Mouse (Mus musculus) cerebellum, adult 9-10 months (tissue): ENCODE data around the gene Gm12695.

Source experiments
- DNase-seq: peaks from one replicate; pipeline ENCODE4 v3.0.0; 2022

The Gm12695 gene

DNA sequence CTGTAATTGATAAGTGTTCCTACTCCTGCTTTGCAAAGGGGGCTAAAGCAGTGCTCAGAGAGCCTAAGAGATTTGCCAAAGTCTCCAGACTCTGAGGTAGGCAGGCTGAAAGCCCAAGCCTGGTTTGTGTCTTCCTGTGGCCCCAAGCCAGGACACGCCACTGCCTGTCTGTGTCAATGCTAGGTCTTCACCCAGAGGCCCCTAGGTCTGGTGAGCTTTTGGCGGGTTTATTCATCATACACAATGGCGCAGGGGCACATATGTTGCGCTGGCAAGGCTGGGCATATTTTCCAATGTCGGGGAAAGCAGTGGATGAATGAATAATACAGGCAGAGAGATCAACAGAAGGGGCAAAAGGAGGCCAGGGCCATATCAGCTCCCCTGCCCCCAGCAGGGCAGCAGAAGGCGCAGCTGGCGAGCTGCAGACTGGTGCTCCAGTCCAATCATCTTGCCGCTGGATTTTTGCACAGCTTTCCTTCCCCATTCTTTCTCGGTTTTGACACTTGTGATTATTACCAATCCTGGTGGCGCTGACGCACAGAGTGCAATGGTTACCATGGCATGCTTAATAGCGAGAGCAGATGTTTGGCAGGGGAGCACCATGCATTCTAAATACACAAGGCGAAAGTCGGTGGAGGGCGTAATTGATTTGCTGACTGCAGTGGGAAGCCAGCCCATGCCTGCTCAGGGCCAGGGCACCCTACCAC lies 87.3 kb downstream of the Gm12695 start:
- DNase-seq, result no peak

DNA sequence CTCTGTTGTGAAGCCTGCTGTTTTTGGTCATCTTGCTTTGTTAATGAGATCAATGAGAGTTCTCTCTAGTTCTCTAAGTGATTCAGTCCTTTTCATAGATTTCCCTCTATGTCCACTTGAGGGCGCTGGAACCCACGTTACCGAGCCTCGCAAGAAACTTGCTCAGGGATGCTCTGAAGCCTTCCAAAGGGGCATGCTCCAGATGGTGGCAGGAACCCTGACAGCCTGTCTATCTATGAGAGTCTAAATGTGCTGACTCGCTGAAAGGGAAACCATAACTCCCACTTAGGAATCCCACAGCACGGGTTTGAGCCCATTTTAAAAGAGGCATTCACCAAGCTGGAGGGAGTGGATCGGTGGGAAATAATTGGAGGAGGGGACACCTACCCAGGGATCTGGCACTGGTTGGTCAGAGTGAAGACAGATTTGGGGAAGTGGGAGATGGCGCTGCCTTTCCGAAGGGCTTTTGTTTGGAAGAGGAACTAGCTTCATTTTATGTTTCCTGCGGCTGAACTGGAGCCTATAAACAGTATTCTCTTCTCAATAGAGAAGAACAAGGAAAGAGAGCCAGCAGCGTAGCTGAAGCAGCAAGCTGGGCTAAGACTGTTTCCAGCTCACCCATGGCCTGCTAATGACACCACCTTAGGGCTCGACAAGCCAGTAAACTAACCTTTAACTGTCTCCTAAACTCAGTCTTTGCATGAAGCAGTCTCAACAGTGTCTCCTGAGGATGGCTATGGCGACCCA lies 88.2 kb downstream of the Gm12695 start:
- DNase-seq, result peak; percentile 68

DNA sequence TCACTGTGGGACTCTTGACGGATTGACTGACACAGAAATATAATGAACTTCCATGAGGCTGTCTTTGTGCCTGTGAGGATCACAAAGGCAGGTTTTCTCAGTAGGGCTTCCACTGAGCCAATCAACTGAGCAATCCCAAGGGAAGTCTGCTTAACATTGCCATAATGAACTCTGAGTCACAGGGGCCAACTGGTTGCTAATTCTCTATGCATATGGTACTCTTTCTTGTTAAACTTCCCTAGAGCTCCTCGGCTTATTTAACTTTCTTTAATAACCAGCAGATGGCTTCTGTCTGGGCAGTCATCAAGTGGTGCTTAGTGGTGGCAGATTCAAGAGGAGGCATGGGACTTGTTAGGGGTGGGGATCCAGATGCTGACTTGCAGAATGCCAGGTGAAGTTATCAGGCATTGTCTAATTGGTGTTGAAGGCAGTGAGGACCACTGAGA lies 97.6 kb downstream of the Gm12695 start:
- no peak for DNase-seq

DNA sequence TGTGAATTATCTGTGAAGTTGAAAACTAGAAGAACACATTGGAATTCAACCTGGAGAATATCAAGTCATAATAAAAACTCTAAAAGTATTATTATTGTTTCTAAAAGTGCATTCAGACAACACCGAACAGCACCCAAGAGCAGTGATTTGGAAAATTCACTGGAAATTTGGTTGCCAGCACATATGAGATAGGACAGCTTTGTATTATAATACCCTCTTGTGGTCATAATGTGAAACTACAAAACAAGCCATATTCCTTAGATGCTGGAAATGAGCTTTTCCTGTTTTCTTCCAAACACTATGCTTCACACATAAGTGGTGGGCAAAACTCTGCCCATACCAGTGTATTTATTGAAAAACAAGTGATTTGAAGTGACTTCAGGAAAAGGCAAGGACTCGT lies 101.5 kb downstream of the Gm12695 start:
- no peak for DNase-seq

DNA sequence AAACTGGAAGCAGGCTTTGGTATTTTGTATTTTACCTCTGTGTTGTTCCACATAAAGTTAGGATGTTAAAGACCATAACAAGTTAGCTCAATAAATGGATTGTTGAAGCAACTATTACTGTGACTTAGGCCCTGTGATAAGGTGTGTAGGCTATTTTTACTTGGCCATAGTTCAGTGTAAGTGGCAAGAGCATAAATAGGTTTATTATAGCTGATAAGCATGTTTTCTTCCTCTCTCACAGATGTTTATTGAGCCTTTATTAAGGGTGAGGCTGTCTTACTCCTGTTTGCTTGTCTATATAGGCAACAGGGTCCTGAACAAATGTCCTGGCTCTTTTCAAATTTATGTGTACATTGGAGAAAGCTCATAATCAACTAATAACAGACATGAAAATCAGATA lies 104.0 kb downstream of the Gm12695 start:
- no peak for DNase-seq

DNA sequence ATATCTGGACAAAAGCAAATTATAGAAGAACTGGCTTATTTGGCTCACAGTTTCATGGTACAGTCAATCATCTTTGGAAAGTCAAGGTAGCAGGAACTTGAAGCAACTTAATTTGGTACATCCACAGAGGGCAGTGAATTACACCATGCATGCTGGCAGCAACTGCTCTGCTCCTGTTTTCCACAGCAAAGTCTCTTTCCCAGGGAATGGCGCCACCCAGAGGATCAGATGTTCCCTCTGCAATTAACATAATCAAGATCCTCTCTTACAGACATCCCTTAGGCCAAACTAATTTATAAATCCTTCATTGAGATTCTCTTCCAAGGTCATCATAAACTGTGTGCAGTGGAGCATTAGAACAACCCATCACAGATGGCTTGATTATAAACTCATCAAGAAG lies 104.8 kb downstream of the Gm12695 start:
- DNase-seq, result no peak
